Mouse (Mus musculus): Measurements from ENCODE around the gene Zfyve21. TPM values are rescaled to one million over a fixed set of nuclear protein-coding genes. Genes with fewer than 3 reads are reported as not detected.

Zfyve21 gene
- polyA plus RNA-seq (2014; fragmentation: Nextera tagmentation; extraction: Ambion mirVana): 160 and 164 TPM in 2 replicates

DNA sequence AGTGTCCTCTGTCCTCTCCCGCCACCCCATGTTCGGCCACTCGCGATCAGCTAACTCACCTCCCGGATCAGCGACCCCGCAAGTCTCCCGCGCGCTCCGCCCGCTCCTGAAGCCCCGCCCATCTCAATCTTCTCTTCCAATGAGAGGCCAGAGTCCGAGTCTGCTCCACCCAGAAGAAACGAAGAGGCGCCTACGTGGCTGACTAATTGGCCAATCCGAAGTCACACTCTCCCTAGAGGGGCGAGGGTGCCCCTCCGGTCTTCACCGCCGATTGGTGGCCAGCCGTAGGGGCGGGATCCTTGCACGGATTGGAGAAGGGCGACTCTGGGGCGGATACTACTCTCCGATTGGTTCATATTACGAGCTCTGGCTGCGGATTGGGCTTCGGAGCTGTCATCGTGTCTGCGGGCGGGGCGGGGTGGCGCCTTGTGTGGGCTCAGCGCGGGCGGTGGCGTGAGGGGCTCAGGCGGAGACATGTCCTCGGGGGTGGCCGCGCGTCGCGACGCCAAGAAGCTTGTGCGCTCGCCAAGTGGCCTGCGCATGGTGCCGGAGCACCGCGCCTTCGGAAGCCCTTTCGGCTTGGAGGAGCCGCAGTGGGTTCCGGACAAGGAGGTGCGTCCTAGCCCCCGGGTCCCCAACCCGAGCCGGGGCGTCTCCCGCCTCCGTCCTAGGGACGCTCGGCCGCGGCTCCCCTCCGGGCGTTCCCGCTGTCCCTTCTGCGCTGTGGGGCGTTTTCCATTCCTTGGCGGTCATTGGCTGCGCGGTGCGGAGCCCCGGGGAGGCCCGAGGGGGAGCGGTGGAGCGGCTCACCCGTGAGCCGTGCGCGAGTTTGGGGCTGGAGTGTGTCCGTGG is at the start of gene Zfyve21, which contains the start of gene Xrcc3:
TSS of gene Zfyve21 (plus strand) at position 405 of the 852 bp plus-strand sequence.
TSS of gene Xrcc3 (minus strand) at position 108 of the 852 bp plus-strand sequence.
- H3K27me3 ChIP-seq (replicated peaks; ENCODE audit: control insufficient read depth, insufficient read depth, low read length): no peaks in the 10 kb centered on the region
- H3K27ac ChIP-seq (ENCODE audit: low read depth): peak within 1 kb of the TSS; percentile 90
- peaks cover 44% of the 10 kb centered on the region for H3K4me1 ChIP-seq (replicated peaks; ENCODE audit: control insufficient read depth, insufficient read depth, low read length)
- peak within 1 kb of the TSS; percentile 89 for H3K4me2 ChIP-seq (ENCODE audit: low read length)
- H3K4me3 ChIP-seq (ENCODE audit: low read depth, low read length): peak within 1 kb of the TSS; percentile 71
- peak within 1 kb of the TSS; percentile 65 for H3K9ac ChIP-seq (ENCODE audit: low read length)
- peak; percentile 98 for ATAC-seq (replicated peaks; ENCODE audit: low FRiP score, low TSS enrichment, low read depth)
- 0 out of 2 replicates have a peak, but pooled peaks cover 8% of the 10 kb centered on the region for H3K36me3 ChIP-seq (ENCODE audit: control insufficient read depth, insufficient read depth, low read length)
- under 1% methylated on average over 81 of the region's 87 CpGs for WGBS
- peak; percentile 95 for DNase-seq (ENCODE audit: low spot score)
- no peaks in the 10 kb centered on the region for H3K9me3 ChIP-seq (ENCODE audit: control insufficient read depth, low read length)

DNA sequence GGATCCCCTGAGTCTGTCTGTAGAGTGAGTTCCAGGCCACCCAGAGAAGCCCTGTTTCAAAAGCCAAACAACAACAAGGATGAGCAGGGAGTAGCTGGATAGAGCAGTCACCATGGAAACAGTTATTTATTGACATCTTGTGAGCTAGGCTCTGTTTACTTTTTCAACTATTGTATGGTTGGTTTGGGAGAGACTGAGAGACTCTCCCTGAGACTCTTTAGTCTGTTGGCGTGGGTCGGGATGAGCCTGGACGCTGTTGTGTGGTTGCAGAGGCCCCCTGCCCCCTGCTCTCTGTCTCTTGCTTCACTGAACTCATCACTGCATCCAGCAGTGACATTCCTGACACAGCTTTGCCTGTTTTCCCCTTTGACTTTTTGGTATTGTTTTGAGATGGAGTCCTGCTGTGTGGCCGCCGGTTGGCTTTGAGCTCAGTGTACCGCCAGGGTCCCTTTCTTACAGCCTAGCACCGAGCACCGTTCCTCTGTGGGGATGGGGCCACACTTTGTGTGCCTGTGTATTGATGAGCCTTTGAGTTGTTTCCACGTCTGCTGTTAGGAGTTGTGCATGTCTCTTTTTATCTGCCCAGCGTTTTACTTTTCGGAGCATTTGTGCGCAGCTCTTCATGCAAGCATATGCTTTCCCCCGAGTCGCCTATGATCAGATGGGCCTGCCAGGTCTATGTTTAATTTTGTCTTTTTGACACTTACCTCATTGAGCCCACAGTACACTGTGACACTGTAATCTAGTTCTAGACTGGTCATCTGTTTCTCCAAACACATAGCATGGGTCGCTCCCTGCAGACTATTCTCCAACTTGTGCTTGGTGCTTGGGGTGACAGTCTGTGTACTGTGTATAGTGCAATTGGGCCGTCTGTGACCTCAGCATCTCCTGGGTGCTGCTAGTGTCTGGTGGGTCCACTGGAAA is 47.4 kb upstream of the Zfyve21 start:
- Histone ChIP-seq H3K27ac (ENCODE audit: low read depth) (0 out of 2 replicates have a peak overlapping the region, but pooled peaks have one; percentile 16), H3K4me1 (replicated peaks; ENCODE audit: control insufficient read depth, insufficient read depth, low read length) (peaks cover 35% of the 10 kb centered on the region), H3K9me3 (ENCODE audit: control insufficient read depth, low read length) (no peaks in the 10 kb centered on the region), H3K9ac (ENCODE audit: low read length) (no peak overlapping the region), H3K27me3 (replicated peaks; ENCODE audit: control insufficient read depth, insufficient read depth, low read length) (no peaks in the 10 kb centered on the region), H3K4me2 (ENCODE audit: low read length) (no peak overlapping the region), H3K4me3 (ENCODE audit: low read depth, low read length) (no peak overlapping the region), H3K36me3 (ENCODE audit: control insufficient read depth, insufficient read depth, low read length) (peaks cover 17% of the 10 kb centered on the region; the same call in 1 of the 2 replicates)
- DNase-seq (ENCODE audit: low spot score) (no peak), ATAC-seq (replicated peaks; ENCODE audit: low FRiP score, low TSS enrichment, low read depth) (no peak)
- WGBS: 56% methylated on average over 16 of the region's 16 CpGs

DNA sequence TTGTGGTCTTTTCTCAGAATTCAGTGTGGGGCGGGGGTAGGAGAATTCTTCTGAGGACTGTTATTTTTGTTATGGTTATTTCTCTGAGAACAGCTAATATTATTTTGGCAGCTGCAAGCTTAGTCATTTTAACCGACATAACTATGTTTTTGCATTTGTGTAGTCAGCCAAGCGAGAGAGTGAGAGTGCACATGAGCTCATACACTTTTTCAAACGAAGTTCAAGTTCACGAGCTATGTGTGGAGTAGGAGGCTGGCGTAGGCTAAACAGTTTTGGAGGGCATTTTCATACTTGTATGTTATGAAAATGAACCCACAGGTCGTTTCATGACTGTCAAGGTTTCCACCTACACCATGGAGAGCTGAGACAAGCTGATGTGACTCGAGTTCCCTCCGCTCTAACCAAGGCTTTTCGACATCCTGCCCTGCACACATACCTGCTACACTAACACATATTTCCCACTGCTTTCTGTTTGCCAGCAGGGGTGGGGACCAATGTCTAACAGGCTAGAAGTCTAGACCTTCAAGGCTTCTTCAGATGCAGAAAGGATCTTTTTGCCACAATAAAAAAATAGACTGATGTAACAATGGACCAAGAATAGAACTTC is 45.5 kb upstream of the Zfyve21 start:
- H3K9ac ChIP-seq (ENCODE audit: low read length): no peak overlapping the region
- DNase-seq (ENCODE audit: low spot score) (no peak), ATAC-seq (replicated peaks; ENCODE audit: low FRiP score, low TSS enrichment, low read depth) (no peak)
- 90% methylated on average over 10 of the region's 10 CpGs for WGBS
- no peak overlapping the region for H3K4me2 ChIP-seq (ENCODE audit: low read length)
- H3K4me3 ChIP-seq (ENCODE audit: low read depth, low read length): no peak overlapping the region
- H3K4me1 ChIP-seq (replicated peaks; ENCODE audit: control insufficient read depth, insufficient read depth, low read length): peaks cover 35% of the 10 kb centered on the region
- peaks cover 20% of the 10 kb centered on the region for H3K36me3 ChIP-seq (ENCODE audit: control insufficient read depth, insufficient read depth, low read length)
- H3K9me3 ChIP-seq (ENCODE audit: control insufficient read depth, low read length): no peaks in the 10 kb centered on the region
- H3K27me3 ChIP-seq (replicated peaks; ENCODE audit: control insufficient read depth, insufficient read depth, low read length): no peaks in the 10 kb centered on the region
- H3K27ac ChIP-seq (ENCODE audit: low read depth): no peak overlapping the region

DNA sequence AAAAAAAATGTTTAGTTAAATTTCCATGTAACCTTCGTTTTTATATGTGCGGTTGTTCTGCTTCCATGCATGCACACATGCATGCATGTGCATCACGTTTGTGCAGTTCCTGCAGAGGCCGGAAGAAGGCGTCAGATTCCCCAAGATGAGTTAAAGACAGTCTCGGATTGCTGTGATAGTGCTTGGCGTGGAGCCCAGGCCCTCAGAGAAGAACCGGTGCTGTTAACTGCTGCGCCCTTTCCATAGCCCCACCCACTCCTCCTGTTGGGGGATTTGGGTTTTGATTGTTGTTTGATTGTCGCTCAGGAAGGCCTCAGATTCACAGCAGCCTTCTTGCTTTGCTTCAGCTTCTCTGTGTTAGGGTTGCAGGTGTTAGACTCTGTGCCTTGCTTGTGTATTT is 44.7 kb upstream of the Zfyve21 start:
- Histone ChIP-seq H3K9ac (ENCODE audit: low read length) (no peak overlapping the region), H3K27ac (ENCODE audit: low read depth) (peak overlapping the region; percentile 43), H3K9me3 (ENCODE audit: control insufficient read depth, low read length) (no peaks in the 10 kb centered on the region), H3K4me1 (replicated peaks; ENCODE audit: control insufficient read depth, insufficient read depth, low read length) (peaks cover 35% of the 10 kb centered on the region), H3K4me3 (ENCODE audit: low read depth, low read length) (no peak overlapping the region), H3K36me3 (ENCODE audit: control insufficient read depth, insufficient read depth, low read length) (peaks cover 25% of the 10 kb centered on the region), H3K4me2 (ENCODE audit: low read length) (no peak overlapping the region), H3K27me3 (replicated peaks; ENCODE audit: control insufficient read depth, insufficient read depth, low read length) (no peaks in the 10 kb centered on the region)
- 25% methylated on average over 10 of the region's 10 CpGs for WGBS
- DNase-seq (ENCODE audit: low spot score): peak; percentile 73
- ATAC-seq (replicated peaks; ENCODE audit: low FRiP score, low TSS enrichment, low read depth): 0 out of 2 replicates have a peak, but pooled peaks have one; percentile 58

DNA sequence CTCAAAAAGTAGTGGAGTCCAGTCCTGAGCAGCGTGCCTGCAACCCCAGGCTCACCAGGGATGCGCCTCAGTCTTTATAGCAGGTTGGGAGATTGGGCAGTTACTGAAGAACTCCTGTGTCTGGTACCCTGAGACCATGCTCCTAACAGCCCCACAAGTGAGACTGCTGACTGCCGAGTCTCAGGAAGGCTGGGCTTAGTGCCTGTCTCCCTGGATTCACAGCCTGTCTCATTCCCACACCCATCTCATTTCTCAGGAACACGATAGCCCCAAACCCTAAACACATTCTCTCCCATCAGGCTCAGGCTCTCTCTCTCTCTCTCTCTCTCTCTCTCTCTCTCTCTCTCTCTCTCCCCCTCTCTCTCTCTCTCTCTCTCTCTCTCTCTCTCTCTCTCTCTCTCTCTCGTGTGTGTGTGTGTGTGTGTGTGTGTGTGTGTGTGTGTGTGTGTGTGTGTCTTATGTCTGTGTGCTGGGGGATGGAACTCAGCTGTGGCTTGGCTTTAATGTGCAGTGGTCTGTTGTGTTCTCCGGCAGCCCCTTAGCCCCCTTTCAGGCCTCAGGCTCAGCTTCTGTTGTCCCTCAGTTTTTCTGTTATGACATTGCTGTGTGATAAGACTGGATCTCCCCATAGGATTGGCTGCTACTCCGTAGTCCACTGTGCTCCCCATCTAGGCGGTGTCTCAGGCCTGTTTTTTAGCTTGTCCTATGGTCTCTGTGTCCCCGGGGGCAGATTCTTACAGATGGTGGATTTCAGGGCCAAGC is 44.0 kb upstream of the Zfyve21 start:
- Histone ChIP-seq H3K9ac (ENCODE audit: low read length) (no peak overlapping the region), H3K4me3 (ENCODE audit: low read depth, low read length) (no peak overlapping the region), H3K9me3 (ENCODE audit: control insufficient read depth, low read length) (no peaks in the 10 kb centered on the region), H3K4me2 (ENCODE audit: low read length) (no peak overlapping the region), H3K27me3 (replicated peaks; ENCODE audit: control insufficient read depth, insufficient read depth, low read length) (no peaks in the 10 kb centered on the region), H3K36me3 (ENCODE audit: control insufficient read depth, insufficient read depth, low read length) (peaks cover 32% of the 10 kb centered on the region), H3K27ac (ENCODE audit: low read depth) (peak overlapping the region; percentile 70), H3K4me1 (replicated peaks; ENCODE audit: control insufficient read depth, insufficient read depth, low read length) (peaks cover 35% of the 10 kb centered on the region)
- 38% methylated on average over 8 of the region's 9 CpGs for WGBS
- ATAC-seq (replicated peaks; ENCODE audit: low FRiP score, low TSS enrichment, low read depth) (0 out of 2 replicates have a peak, but pooled peaks have one; percentile 45), DNase-seq (ENCODE audit: low spot score) (no peak)

DNA sequence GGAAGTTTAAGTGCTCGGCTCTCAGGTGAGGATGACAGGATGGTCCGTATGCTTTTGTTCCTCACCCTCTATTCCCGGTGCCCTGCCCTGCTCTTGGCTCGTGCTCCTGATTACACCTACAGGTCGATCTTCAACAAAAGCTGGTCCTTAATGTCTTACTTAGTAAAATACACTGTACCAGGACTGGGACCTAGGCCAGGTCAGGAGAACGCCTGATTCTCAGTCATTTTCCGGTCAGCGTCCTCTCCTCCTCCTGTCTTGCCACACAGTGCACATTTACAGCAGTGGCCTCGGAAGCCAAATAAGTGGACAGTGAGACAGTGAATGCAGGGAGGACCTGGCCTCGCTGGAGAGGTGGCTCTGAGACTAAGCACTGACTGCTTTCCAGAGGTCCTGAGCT is 43.3 kb upstream of the Zfyve21 start:
- ATAC-seq (replicated peaks; ENCODE audit: low FRiP score, low TSS enrichment, low read depth): no peak
- Histone ChIP-seq H3K9me3 (ENCODE audit: control insufficient read depth, low read length) (no peaks in the 10 kb centered on the region), H3K36me3 (ENCODE audit: control insufficient read depth, insufficient read depth, low read length) (peaks cover 38% of the 10 kb centered on the region), H3K4me2 (ENCODE audit: low read length) (no peak overlapping the region), H3K4me1 (replicated peaks; ENCODE audit: control insufficient read depth, insufficient read depth, low read length) (peaks cover 31% of the 10 kb centered on the region), H3K27ac (ENCODE audit: low read depth) (peak overlapping the region; percentile 70; the same call in 1 of the 2 replicates), H3K4me3 (ENCODE audit: low read depth, low read length) (no peak overlapping the region), H3K9ac (ENCODE audit: low read length) (no peak overlapping the region), H3K27me3 (replicated peaks; ENCODE audit: control insufficient read depth, insufficient read depth, low read length) (no peaks in the 10 kb centered on the region)
- no peak for DNase-seq (ENCODE audit: low spot score)
- 85% methylated on average over 10 of the region's 10 CpGs for WGBS

DNA sequence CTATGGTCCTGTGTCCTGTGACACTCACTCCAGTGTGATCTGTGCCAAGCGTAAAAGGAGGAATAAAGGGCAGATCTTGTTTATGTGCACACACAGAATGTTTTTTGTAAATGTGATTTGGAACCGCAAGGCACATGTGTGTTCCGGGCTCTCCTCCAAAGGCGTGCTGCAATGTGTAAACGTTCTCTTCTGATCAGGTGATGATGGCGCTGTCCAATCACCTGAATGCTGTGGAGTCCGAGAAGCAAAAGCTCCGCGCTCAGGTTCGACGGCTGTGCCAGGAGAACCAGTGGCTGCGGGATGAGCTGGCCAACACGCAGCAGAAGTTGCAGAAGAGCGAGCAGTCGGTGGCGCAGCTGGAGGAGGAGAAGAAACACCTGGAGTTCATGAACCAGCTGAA is 39.8 kb upstream of the Zfyve21 start:
- H3K9ac ChIP-seq (ENCODE audit: low read length): no peak overlapping the region
- peaks cover 71% of the 10 kb centered on the region for H3K36me3 ChIP-seq (ENCODE audit: control insufficient read depth, insufficient read depth, low read length)
- 0 out of 2 replicates have a peak, but pooled peaks cover 2% of the 10 kb centered on the region for H3K9me3 ChIP-seq (ENCODE audit: control insufficient read depth, low read length)
- H3K27me3 ChIP-seq (replicated peaks; ENCODE audit: control insufficient read depth, insufficient read depth, low read length): no peaks in the 10 kb centered on the region
- H3K4me3 ChIP-seq (ENCODE audit: low read depth, low read length): no peak overlapping the region
- H3K27ac ChIP-seq (ENCODE audit: low read depth): no peak overlapping the region
- 83% methylated on average over 16 of the region's 16 CpGs for WGBS
- DNase-seq (ENCODE audit: low spot score) (no peak), ATAC-seq (replicated peaks; ENCODE audit: low FRiP score, low TSS enrichment, low read depth) (no peak)
- peaks cover 14% of the 10 kb centered on the region for H3K4me1 ChIP-seq (replicated peaks; ENCODE audit: control insufficient read depth, insufficient read depth, low read length)
- H3K4me2 ChIP-seq (ENCODE audit: low read length): no peak overlapping the region

Measured in intestine, embryonic 14.5 days (tissue).